Mouse (Mus musculus) heart, postnatal 10 days (tissue): ENCODE measurements around the gene Gm17018. TPM values are rescaled to one million over a fixed set of nuclear protein-coding genes. Genes with fewer than 3 reads are reported as not detected.
"Not testable (repeated sequence)": the region's sequence is repeated elsewhere in the genome, so short reads cannot be mapped to it uniquely, and the experiment has no call there.

ENCODE experiments used
- DNase-seq, 2 experiments: peaks; one replicate each; pipeline ENCODE4 v3.0.0; 2021
- intact Hi-C: fragments of 180-260 bp; cut with DNase I; formaldehyde crosslinking; loops from one replicate; pipeline ENCODE4 v1.15.1; 2025
- total RNA-seq, 2 experiments: library from RNA; stranded (reverse); gene quantifications; 2 replicates each; pipeline ENCODE4 v1.2.3; 2021

Gene Gm17018
- total RNA-seq, 2 experiments from 2014 or later = 15.0 to 16.5 TPM

DNA sequence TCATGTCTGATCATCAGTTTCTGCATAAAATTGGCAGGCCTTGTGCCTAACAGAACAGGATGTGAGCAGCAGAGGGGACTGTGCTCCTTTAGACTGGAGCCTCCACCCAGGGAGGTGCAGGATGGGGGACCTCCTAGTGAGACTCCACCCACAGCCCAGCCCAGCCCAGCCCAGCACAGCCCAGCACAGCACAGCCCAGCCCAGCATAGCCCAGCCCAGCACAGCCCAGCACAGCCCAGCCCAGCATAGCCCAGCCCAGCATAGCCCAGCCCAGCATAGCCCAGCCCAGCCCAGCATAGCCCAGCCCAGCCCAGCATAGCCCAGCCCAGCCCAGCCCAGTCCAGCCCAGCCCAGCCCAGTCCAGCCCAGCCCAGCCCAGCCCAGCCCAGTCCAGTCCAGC is 12.2 kb upstream of the Gm17018 start:
- intact Hi-C loops = loop anchor here (5.0 kb wide), 2 partner anchors 241 to 371 kb away; no protein-coding TSS in a partner anchor
- not testable (repeated sequence) for DNase-seq

DNA sequence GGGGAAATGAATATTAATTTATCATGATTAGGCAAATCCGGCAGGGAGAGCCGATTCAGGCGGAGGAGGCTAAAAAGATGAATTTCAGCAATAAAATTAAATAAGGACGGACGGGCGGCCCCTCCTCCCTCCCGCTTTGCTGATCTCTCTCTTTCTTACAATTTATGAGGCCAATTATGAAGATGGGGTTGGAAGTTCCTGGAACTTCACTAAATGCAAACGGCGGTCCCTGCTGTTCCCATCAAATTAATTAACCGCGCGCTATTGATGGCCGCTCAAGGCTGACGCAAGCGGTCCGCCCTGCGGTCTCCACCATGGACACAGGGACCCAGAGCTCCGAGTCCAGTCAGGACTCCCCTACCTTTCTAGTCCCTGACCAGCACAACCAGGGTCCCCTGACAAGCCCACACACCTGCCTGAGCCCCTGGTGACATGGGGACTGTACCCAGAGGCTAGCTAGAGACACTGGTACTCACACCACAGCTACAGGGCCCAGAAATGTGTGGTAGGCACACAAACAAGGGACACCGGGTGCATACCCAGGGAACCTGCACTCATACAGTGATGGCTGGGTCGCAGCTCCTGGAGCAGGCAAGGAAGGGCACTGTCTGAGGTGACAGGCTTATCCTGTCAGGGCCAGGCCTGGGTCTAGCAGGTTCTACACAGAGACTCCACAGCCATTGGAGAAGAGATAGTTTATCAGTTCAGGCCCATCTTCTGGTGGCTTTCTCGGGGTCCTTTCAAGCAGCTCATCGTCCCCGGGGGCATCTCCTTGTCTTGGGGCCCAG is 11.1 kb upstream of the Gm17018 start:
- DNase-seq = no peak
- intact Hi-C loops = loop anchor here (5.0 kb wide), 2 partner anchors 242 to 372 kb away; no protein-coding TSS in a partner anchor

DNA sequence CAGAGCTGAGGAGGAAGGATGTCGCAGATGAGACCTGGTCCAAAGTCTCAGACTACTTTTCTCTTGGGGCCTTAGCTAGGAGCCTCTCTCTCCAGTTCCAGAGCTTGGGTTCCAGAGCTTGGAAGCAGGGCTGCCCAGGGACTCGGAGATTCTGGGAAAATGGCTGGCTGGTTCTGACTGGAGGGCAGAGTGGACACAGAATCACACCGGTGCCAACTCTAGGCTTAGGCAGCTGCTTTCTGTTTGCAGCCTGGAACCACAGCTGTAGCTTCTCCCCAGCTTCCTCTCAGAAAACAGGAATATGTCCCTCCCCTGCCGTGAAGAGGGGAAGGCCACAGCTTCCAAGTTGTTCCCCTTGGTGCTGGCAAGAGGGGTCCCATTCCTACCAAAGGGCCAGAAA is 10.5 kb upstream of the Gm17018 start:
- intact Hi-C loops = loop anchor here (5.0 kb wide), 2 partner anchors 243 to 373 kb away; no protein-coding TSS in a partner anchor
- DNase-seq = no peak

DNA sequence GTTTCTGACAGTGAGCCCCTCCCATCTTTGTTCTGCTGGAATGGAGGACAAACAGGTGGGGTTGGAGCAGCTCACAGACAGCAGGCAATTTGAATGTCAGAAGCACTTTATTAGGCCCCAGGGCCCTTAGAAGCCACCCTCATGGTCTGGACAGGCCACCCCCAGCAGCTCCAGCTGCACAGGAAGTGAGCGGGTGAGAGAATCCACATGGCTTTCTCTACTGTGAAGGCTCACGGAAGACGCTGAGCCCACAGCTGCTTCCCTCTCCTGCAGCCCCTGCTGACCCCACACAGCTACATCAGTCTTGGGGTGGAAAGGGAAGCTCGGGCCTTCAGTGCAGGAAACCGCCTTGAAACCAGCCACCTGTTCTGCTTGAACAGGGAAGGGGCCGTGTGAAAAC is 8.2 kb upstream of the Gm17018 start:
- intact Hi-C loops = no loop called here
- no peak for DNase-seq

DNA sequence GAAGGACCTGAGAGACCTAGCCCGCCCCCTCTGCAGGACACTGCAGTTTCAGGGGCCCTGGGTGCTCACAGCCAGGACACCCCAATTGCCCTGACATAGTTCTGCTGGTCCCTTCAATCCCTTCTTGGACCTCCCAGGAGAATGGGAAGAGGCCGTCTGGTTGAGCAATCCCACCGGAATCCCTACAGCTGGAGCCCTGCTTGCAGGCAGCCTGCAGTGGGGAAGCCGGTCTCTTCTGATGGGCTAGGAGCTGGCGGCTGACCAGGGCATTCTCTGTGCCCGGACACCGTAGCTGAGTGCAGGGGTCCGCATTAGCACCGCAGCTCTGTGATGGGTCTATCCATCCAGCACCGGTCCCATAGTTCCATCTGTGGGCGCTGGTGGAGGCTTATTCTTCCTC is 6.3 kb upstream of the Gm17018 start:
- no peak for DNase-seq
- intact Hi-C loops = no loop called here

DNA sequence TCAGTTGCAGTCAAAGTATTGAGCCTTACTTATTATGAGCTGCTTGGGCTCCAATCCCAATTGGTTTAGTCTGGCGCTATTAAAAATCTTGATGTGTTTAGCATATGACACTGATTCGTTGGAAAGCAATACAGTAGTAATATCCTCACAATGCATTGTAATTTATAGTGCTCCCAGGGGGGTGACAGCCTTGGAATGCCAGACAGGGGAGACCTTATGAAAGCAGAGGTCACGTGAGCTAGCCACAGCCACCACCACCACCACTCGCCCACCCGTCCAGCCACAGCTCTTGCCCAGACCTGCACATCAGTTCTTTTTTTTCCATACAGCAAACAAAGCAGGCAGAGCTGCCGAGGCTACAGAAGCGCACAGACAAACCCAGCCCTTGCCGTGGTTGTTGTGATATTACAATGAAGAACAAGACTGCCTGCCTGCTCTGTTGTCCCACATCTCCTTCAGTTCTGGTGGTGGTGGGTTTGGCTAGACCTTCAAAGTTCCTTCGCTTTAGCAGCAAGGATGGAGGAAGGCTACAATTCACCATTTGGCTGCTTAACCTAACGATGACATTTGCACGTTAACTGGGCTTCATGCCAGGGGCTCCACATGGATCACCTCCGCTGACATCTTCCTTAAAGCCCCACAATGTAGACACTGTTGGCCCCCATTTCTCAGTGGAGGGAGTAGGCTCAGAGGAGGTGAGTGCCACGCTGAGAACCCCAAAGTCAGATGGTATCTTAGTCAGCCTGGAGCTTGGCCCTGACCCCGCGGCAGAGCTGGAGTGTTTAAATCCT is 5.7 kb downstream of the Gm17018 start:
- intact Hi-C loops = no loop called here
- DNase-seq = no peak

DNA sequence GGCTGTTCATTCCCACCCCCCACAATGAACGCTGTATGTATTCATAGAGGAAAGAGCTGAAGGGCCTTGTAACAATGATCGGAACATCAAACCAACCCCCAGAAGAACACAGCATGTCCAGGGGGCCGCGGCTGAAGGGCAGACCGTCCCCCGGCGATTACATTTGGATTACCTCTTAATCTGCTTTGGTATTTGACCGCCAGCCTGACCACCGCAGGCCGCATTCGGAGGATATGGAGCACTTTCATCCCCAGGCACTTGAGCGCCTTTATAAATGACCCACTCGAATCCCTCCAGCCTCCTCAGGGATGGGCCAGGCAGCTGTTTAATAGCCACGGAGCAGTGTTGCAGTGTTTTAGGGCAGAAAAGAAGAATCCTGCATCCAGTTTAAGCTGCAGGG is 7.0 kb downstream of the Gm17018 start:
- intact Hi-C loops = no loop called here
- no peak for DNase-seq

DNA sequence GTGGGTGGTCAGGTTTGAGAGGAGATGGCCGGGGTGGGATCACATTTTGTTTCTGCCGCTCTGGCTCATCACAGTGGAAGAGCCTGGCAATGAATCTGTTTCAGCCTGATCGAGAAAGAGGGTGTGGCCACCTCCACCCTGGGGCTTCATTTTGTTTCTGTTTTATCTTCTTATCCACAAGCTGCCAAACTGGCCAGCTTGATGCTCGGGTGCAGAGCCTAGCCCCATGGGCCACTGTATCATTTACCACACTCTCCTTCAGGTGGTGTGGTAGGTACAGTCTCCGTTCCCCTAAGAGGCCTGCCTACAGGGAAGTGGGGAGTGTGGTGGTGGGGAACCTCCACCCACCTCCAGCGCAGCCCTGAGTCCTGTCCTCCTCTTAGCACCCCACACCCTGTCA is 12.6 kb downstream of the Gm17018 start:
- intact Hi-C loops = loop anchor here (10.0 kb wide), 1 partner anchor 432 kb away; the partner anchor contains the start of gene Hps6
- no peak for DNase-seq

DNA sequence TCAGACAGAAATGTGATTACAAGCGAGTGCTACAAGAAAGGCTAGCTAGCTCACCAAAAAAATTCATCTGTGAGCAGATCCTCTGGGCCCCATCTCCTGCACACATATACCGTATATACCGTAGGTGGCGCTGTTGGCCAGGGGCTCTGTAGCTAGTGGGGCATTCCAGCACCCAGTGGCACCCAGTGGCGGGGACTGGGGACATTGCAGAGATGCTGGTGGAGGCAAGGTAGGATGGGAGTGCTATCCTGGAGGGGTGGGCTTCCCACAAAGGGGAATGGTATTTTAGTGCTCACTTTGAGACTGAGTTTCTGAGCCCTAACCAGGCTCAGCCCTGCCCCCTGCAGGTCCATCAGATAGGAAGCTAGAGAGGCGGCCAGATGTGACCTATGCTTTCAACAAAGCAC is 13.4 kb downstream of the Gm17018 start:
- DNase-seq = peak; percentile 86 to 90
- intact Hi-C loops = loop anchor here (1.0 to 10.0 kb wide), 2 partner anchors 173 to 431 kb away; partner anchors contain the start of gene Hps6

DNA sequence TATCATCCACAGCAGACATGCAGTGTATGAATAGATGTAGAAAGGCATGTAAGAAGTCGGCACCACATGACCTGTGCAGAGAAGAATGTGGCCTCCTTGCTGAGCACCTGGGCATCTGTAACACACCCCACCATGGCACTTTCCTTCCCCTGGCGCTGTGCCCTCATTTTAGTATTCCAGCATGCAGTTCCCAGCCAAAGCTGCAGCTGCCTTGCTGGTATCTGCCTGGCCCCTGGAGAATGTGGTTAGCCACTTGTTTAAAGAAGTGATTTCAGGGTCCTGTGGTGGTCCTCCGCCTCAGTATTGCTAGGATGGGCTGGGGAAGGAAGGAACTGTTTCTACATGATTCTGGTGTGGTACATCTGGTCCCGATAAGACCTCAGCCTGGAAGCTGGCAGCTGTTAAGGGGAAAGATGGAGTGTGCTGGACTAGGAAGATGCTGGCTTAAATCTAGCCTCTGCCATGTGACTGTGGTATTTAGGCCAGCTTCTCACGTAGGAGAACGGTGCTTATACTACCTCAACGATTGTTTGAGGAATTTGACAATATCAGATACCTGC is 14.0 kb downstream of the Gm17018 start:
- DNase-seq = peak in 1 of 2 experiments; percentile 35
- intact Hi-C loops = loop anchor here (1.0 to 10.0 kb wide), 2 partner anchors 173 to 430 kb away; partner anchors contain the start of gene Hps6

DNA sequence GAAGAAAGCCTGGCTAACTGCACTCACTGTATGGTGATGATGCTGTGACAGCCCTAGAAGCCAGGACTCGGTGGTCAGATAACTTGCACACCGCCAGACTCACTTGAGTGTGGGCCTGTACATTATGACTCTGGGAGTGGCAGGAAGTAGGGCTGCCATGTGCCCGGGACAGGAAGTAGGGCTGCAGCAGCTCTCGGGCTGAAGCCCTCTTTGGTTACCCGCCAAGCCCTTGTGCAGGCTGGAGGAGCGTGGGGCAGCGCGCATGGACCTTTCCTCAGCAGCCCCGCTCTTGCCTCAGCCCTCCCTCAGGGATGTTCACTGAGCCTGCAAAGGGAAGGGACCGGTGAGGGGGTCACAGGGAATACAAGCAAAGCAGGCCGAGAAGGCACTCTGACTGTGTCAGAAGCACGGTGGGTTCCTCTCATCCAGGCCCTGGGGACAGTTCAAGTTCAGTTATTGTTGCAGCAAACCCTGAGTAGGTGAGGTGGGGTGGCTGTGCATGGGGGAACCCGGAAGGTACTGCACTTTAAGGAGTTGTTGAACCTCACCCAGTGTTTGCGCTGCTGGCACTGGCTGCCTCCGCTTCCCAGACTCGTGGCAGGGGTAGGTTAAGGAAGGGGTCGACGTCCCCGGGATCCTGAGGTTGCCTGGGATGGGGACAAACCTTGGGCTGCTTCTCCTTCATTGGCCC is 14.7 kb downstream of the Gm17018 start:
- DNase-seq = peak; percentile 28 to 30
- intact Hi-C loops = loop anchor here (1.0 to 10.0 kb wide), 3 partner anchors 82 to 430 kb away; partner anchors contain the start of gene Hps6

DNA sequence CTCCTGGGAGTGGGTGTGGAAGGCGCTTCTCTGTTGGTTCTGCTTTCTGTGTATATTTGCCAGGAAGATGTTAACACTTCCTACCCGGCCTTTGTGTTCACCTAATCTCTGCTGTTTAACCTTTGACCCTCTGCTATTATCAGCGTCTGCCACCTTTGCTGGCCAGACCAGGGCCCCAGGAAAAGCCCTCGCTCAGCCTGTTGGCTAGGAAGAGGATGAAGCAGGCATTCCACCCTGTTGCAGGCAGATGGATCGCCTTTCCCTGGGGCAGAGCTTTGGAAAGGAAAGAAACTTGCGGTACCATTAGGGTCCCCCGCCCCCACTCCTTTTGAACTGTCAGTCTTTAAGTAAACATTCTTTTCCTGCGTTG is 15.2 kb downstream of the Gm17018 start:
- DNase-seq = peak in 1 of 2 experiments; percentile 22
- intact Hi-C loops = loop anchor here (5.0 to 10.0 kb wide), 2 partner anchors 82 to 429 kb away; partner anchors contain the start of gene Hps6

DNA sequence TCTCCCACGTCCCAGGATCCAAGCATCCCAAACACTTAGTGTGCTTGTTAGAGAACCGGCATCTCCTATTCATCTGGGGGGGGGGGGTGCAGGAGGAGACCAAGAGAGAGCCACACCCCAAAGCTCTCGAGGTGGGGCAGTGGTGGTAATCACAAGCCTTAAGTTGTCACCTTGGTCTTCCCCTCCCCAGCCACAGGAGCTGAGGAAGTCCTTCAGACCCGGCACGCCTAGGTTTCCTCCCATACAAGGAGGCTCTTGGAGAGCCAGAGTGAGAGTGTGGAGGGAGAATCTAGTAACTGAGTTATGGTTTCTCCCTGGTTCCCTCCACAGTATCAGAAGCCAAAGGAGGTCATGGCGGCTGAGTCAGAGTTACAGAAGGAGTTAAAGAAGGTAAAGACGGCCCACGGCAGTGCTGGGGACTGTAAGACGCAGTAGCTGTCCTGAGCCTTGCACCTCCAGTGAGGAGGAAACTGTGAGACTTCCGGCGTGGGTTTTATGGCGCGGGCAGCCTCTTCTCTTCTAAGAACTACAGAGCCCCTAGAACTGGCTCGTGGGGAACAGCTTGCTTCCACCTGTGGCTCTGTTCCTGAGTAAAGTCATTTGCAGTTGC is 16.8 kb downstream of the Gm17018 start:
- intact Hi-C loops = loop anchor here (5.0 to 10.0 kb wide), 2 partner anchors 80 to 428 kb away; partner anchors contain the start of gene Hps6
- DNase-seq = no peak

DNA sequence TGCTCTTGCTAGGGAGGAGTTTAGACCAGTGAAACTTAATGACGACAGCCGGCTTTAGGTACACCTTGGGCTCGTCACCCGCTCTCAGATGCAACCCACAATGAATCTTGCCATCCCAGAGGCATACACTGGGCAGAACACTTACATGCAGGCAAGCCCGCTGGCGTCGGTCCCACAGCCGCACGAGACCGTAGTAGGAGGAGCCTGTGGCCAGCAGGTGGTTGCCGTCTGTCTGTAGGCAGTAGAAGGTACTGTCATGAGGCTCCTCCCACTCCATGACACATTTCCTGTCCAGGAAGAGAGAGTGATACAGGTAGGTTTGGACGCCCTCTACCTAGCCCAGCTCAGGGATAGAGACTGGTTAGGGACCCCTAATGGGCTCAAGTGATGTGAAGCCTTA is 18.6 kb downstream of the Gm17018 start:
- DNase-seq = peak; percentile 51 to 57
- intact Hi-C loops = loop anchor here (5.0 to 10.0 kb wide), 2 partner anchors 78 to 426 kb away; partner anchors contain the start of gene Hps6

DNA sequence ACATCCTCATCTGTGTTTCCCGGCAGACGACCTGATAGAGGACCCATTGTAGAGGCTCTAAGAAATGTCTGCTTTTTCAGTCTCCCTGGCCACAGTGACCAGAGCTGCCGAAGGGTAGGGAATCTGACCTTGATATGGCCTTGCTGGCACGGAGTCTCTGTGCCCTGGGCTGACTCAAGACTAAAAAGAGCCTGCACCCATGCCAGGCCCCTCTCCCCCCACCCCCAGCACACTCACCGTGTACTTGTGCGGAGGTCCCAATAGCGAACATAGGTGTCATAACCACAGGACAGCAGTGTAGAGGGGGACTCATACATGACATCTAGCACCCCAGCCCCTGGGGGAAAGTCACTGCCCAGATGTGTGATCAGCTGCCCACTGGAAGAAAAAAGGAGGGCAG is 19.0 kb downstream of the Gm17018 start:
- DNase-seq = peak; percentile 50 to 57
- intact Hi-C loops = loop anchor here (5.0 to 10.0 kb wide), 2 partner anchors 78 to 425 kb away; partner anchors contain the start of gene Hps6

DNA sequence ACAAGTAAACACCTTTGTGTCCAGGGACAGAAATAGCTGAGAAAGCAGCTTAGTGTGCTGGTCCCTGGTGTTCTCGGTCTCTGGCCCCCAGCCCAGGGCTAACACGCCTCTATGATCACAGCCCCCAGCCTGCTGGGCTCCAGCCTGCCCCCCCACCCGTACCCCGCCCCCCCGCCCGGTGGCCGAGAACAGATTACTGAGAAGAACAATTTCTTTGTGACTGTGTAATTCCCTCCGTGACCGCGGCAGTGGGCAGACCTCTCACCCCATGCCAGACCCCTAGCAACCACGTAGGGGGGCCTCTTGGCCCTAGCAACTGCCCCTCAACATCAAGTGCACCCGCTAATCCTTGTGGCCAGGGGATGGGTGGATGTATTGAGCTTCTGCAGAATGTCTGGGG is 19.8 kb downstream of the Gm17018 start:
- peak in 1 of 2 experiments; percentile 27 for DNase-seq
- intact Hi-C loops = loop anchor here (5.0 kb wide), 1 partner anchor 47 kb away; no protein-coding TSS in a partner anchor

DNA sequence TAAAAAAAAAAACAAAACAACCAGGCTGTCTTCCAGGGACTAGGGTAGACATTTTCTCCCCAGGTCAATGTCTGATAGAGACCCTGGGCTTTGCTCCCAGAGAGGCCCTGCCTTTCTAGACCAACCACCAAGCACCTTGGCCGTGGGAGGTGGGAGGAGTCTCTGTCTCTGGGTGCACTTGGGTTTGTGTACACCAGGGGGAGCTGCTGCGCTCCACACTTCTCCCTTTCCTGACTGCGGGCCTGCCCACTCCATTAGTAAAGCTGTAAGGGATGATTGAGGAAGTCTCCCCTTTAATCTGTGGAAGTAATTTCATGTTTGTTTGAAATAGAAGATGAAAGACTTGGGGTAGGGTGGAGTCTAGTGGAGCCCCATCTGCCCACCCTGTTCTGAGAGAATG is 20.8 kb downstream of the Gm17018 start:
- intact Hi-C loops = loop anchor here (5.0 kb wide), 1 partner anchor 46 kb away; no protein-coding TSS in a partner anchor
- peak; percentile 57 to 78 for DNase-seq

DNA sequence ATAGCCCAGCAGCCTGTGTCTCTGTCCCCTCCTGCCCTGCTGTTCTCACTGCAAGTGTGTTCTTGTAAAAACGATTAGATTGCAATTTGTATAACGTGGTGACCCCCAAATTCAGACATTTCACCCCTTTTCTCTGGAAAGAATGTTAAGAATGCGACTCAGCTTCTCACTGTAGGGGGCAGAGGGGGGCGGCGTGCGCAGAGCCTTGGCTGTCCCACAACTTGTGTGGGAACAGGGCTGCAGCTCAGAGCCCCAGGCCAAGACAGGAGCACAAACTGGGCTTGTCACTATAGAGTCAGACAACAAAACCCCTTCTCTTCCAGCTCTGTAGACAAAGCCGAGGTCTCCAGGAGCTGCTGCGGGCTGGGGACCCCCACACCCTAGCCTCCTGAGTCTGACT is 21.7 kb downstream of the Gm17018 start:
- intact Hi-C loops = loop anchor here (5.0 kb wide), 1 partner anchor 45 kb away; no protein-coding TSS in a partner anchor
- DNase-seq = no peak

DNA sequence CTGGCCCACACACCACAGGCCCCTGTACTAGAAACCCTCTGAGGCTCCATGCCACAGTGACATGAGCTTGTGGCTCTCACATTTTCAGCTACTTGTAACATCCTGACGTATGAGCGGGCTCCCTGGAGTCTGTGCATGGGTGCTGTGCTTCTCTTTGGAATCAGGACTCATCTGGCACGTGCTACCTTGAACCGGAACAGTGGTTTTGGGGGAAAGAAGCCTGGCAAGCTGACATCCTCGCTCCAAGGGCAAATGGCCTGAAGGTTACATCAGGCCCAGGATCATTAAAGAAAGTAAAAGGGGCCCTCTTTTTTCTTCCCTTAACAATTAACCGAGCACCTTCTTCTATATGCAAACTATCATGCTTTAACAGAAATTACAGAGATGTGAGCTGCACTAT is 22.7 kb downstream of the Gm17018 start:
- no peak for DNase-seq
- intact Hi-C loops = loop anchor here (5.0 kb wide), 1 partner anchor 44 kb away; no protein-coding TSS in a partner anchor
